Mouse (Mus musculus) heart, embryonic 14.5 days (tissue): ENCODE measurements at regions not wholly inside any gene's neighbourhood (a gene's known extent, or its start where the extent isn't known, plus 50 kb on each side); places are given as distances from the start of the nearest gene placed in this dataset.
A peak's percentile ranks its signal among the peaks of the same experiment; 100 is the strongest.

Source experiments
- ATAC-seq: fragments of 200-750 bp; cut with Nextera tagmentation; 2 replicates; pipeline ENCODE4 v1.8.0; 2017; ENCODE audit warnings: low read depth, moderate TSS enrichment; ENCODE audit not compliant: insufficient number of reproducible peaks, insufficient read depth, low FRiP score
- H3K27ac ChIP-seq, 2 experiments: fragments of 200-500 bp in 1 of 2; fragments of 300-500 bp in 1 of 2; sonication (generic) in 1 of 2; replicated peaks in 1 of 2; 2 replicates each; pipeline ENCODE4 v1.5.1; 2012 to 2014; ENCODE audit warnings: low read depth in 2 of 2, low read length in 2 of 2, control low read depth in 1 of 2, mild to moderate bottlenecking in 1 of 2, mixed read lengths in 1 of 2; ENCODE audit not compliant: control insufficient read depth in 1 of 2, insufficient read depth in 1 of 2
- H3K27me3 ChIP-seq: fragments of 300-500 bp; sonication (generic); 2 replicates; pipeline ENCODE4 v1.6.1; 2014; ENCODE audit warnings: mild to moderate bottlenecking, low read length, control low read depth; ENCODE audit not compliant: control insufficient read depth, insufficient read depth
- H3K36me3 ChIP-seq: fragments of 300-500 bp; sonication (generic); 2 replicates; pipeline ENCODE4 v1.6.1; 2014; ENCODE audit warnings: mild to moderate bottlenecking, control low read depth, low read length, mixed read lengths; ENCODE audit not compliant: control insufficient read depth, insufficient read depth
- H3K4me1 ChIP-seq, 2 experiments: fragments of 200-500 bp in 1 of 2; fragments of 300-500 bp in 1 of 2; sonication (generic) in 1 of 2; 2 replicates each; pipeline ENCODE4 v1.6.1; 2012 to 2014; ENCODE audit warnings: low read length in 2 of 2, control low read depth in 1 of 2, mixed read lengths in 1 of 2; ENCODE audit not compliant: control insufficient read depth in 2 of 2, insufficient read depth in 2 of 2
- H3K4me2 ChIP-seq: fragments of 300-500 bp; sonication (generic); 2 replicates; pipeline ENCODE4 v1.6.1; 2014; ENCODE audit warnings: mild to moderate bottlenecking, low read length
- H3K4me3 ChIP-seq, 2 experiments: fragments of 200-500 bp in 1 of 2; fragments of 300-500 bp in 1 of 2; sonication (generic) in 1 of 2; 2 replicates each; pipeline ENCODE4 v1.5.1; 2012 to 2014; ENCODE audit warnings: low read length in 2 of 2, mild to moderate bottlenecking in 2 of 2, control low read depth in 1 of 2, low read depth in 1 of 2, moderate library complexity in 1 of 2; ENCODE audit not compliant: control insufficient read depth in 1 of 2, insufficient read depth in 1 of 2
- H3K9ac ChIP-seq: fragments of 300-500 bp; sonication (generic); 2 replicates; pipeline ENCODE4 v1.6.1; 2014; ENCODE audit warnings: mild to moderate bottlenecking, low read length
- H3K9me3 ChIP-seq: fragments of 300-500 bp; sonication (generic); 2 replicates; pipeline ENCODE4 v1.6.1; 2016; ENCODE audit warnings: low read length, control low read depth; ENCODE audit not compliant: control insufficient read depth
- WGBS: fragments of 180-500 bp; shearing (Covaris S2); extraction: QIAGEN DNeasy Blood & Tissue Kit; methylation state at CpG from one replicate; pipeline ENCODE4 v1.1.7; 2014; 5-methylcytosine and 5-hydroxymethylcytosine counted together

DNA sequence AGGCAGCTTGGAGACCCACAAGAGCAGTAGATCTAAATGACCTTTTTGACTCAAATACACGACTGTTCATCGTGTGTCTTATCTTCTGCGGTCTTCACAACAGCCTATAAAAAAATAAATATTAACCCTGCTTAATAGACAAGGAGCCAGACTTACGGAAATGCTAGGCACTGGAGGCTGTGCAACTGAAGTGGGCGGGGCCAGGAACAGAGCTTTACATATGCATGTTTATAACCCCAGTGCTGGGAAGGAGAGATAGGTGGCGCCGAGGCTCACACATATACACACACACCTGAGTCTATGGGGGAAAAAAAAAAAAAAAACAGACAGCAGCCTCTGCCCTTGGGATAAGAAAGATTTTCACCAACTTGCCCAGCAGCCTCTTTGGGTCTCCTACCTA is 55.6 kb upstream of the Plet1 start:
- Histone ChIP-seq H3K27me3 (no peaks in the 10 kb centered on the region), H3K36me3 (no peaks in the 10 kb centered on the region), H3K4me2 (no peak overlapping the region), H3K4me3 (no peak overlapping the region), H3K9me3 (no peaks in the 10 kb centered on the region), H3K4me1 (no peaks in the 10 kb centered on the region; a peak in 1 of 4 replicates), H3K9ac (no peak overlapping the region), H3K27ac (no peak overlapping the region)
- ATAC-seq: no peak
- 45% methylated on average over 7 of the region's 7 CpGs for WGBS

DNA sequence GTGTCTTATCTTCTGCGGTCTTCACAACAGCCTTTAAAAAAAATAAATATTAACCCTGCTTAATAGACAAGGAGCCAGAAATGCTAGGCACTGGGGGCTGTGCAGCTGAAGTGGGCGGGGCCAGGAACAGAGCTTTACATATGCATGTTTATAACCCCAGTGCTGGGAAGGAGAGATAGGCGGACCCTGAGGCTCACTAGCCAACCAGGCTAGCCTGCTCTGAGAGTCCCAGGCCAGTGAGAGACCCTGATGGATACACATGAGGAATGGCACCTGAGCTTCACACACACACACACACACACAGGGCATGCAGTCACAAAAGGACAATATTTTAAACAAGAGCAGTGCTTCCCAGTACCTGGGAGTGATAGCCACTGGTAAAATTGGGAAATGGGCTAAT is 54.1 kb upstream of the Plet1 start:
- Histone ChIP-seq H3K9me3 (no peaks in the 10 kb centered on the region), H3K4me1 (no peaks in the 10 kb centered on the region; a peak in 1 of 4 replicates), H3K4me3 (no peak overlapping the region), H3K36me3 (no peaks in the 10 kb centered on the region), H3K27ac (no peak overlapping the region), H3K4me2 (no peak overlapping the region), H3K9ac (no peak overlapping the region), H3K27me3 (no peaks in the 10 kb centered on the region)
- 61% methylated on average over 3 of the region's 3 CpGs for WGBS
- ATAC-seq: no peak

DNA sequence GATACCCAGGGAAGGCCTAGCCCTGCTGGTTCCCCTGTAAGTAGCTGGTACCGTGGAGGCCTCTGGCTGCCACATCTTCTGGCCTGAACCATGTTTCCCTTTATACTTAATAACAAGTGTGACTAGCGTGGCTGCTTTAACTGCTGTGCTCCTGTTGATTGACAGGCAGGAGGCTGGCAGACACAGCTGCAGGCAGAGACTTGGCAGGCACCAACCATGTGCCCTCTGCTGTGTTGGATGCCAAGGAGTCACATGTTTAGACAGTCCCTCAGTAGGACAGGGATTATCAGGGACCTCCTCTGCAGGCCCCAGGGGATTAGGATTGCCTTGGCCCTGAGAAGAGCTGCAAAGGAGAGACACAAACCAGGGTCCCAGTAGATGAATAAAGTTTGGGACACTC is 53.6 kb upstream of the Plet1 start:
- ATAC-seq: 0 out of 2 replicates have a peak, but pooled peaks have one; percentile 59
- Histone ChIP-seq H3K36me3 (no peaks in the 10 kb centered on the region), H3K4me1 (no peaks in the 10 kb centered on the region; a peak in 1 of 4 replicates), H3K9me3 (no peaks in the 10 kb centered on the region), H3K4me2 (no peak overlapping the region), H3K27ac (no peak overlapping the region), H3K27me3 (no peaks in the 10 kb centered on the region), H3K4me3 (no peak overlapping the region), H3K9ac (no peak overlapping the region)
- WGBS: 35% methylated on average over 2 of the region's 2 CpGs

DNA sequence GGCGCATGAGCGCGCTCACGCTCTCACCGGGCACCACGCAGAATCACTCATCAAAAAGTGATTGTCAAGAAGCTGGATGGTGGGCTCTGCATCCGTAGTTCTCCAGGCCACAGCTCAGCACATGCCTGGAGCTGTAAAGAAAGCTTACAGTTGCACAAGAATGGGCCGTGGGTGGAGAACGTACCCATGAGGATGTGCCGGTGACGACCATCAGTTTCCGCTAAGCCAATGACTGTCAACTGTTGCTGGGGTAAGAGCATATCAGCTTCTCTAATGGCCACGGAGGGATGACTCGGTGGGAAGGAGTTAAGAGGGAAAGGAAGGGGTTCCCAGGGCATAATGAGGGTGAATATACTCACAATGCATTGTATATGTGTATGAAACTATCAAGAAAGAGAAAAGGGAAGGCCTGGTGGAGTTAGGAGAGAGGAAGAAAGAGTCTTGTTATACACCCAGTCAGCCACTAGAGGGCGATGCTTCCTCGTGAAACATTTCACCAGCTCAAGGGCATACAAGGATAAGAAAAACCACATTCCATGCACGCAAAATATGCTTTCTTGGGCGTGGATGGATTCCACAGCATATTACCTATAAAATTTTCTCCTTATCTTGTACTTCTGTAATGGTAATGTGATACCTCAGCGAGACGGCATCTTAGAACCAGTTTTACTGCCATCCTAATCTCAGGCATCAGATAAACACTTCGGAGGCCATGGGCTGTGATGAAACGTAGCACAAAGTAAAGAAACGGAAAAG is 50.4 kb upstream of the Plet1 start:
- WGBS: 45% methylated on average over 23 of the region's 23 CpGs
- H3K4me1 ChIP-seq: no peaks in the 10 kb centered on the region; a peak in 1 of 4 replicates
- no peaks in the 10 kb centered on the region for H3K27me3 ChIP-seq
- H3K27ac ChIP-seq: no peak overlapping the region
- H3K9ac ChIP-seq: no peak overlapping the region
- H3K4me3 ChIP-seq: no peak overlapping the region
- ATAC-seq: no peak
- no peaks in the 10 kb centered on the region for H3K9me3 ChIP-seq
- H3K4me2 ChIP-seq: peak overlapping the region; percentile 34
- no peaks in the 10 kb centered on the region for H3K36me3 ChIP-seq
